Mouse (Mus musculus): ENCODE measurements at regions not wholly inside any gene's neighbourhood (a gene's known extent, or its start where the extent isn't known, plus 50 kb on each side); places are given as distances from the start of the nearest gene placed in this dataset.

- no peak for ATAC-seq (ENCODE audit: poor library complexity, severe bottlenecking)
Observed at GRCm38 (mm10) chr1:128788227-128788626, 196.1 kb upstream of the Cxcr4 start.

GRCm38 (mm10) chr1:128786941-128787569 lies 195.0 kb upstream of the Cxcr4 start:
- ATAC-seq (ENCODE audit: poor library complexity, severe bottlenecking), result peak; percentile 93

GRCm38 (mm10) chr1:128782286-128782685 lies 190.2 kb upstream of the Cxcr4 start:
- no peak for ATAC-seq (ENCODE audit: poor library complexity, severe bottlenecking)

- ATAC-seq (ENCODE audit: poor library complexity, severe bottlenecking), result no peak
Observed at GRCm38 (mm10) chr1:128781871-128782270, 189.8 kb upstream of the Cxcr4 start.

GRCm38 (mm10) chr1:128781311-128781710 lies 189.2 kb upstream of the Cxcr4 start:
- ATAC-seq (ENCODE audit: poor library complexity, severe bottlenecking), result no peak

- no peak for ATAC-seq (ENCODE audit: poor library complexity, severe bottlenecking)
Observed at GRCm38 (mm10) chr1:128779586-128780158, 187.6 kb upstream of the Cxcr4 start.

- ATAC-seq (ENCODE audit: poor library complexity, severe bottlenecking), result no peak
Observed at GRCm38 (mm10) chr1:128772440-128772839, 180.3 kb upstream of the Cxcr4 start.

- no peak for ATAC-seq (ENCODE audit: poor library complexity, severe bottlenecking)
Observed at GRCm38 (mm10) chr1:128770786-128771185, 178.7 kb upstream of the Cxcr4 start.

GRCm38 (mm10) chr1:128767991-128768390 lies 175.9 kb upstream of the Cxcr4 start:
- ATAC-seq (ENCODE audit: poor library complexity, severe bottlenecking), result no peak; the same call in 1 of the 2 replicates

GRCm38 (mm10) chr1:128767415-128767814 lies 175.3 kb upstream of the Cxcr4 start:
- ATAC-seq (ENCODE audit: poor library complexity, severe bottlenecking), result no peak

- ATAC-seq (ENCODE audit: poor library complexity, severe bottlenecking), result peak; percentile 70
Observed at GRCm38 (mm10) chr1:128766894-128767268, 174.8 kb upstream of the Cxcr4 start.

GRCm38 (mm10) chr1:128766193-128766893 lies 174.2 kb upstream of the Cxcr4 start:
- peak; percentile 9; the same call in 1 of the 2 replicates for ATAC-seq (ENCODE audit: poor library complexity, severe bottlenecking)

GRCm38 (mm10) chr1:128765626-128766025 lies 173.5 kb upstream of the Cxcr4 start:
- no peak for ATAC-seq (ENCODE audit: poor library complexity, severe bottlenecking)

GRCm38 (mm10) chr1:128765142-128765541 lies 173.0 kb upstream of the Cxcr4 start:
- no peak for ATAC-seq (ENCODE audit: poor library complexity, severe bottlenecking)

- ATAC-seq (ENCODE audit: poor library complexity, severe bottlenecking), result no peak
Observed at GRCm38 (mm10) chr1:128762854-128763253, 170.8 kb upstream of the Cxcr4 start.

- ATAC-seq (ENCODE audit: poor library complexity, severe bottlenecking), result no peak
Observed at GRCm38 (mm10) chr1:128762076-128762475, 170.0 kb upstream of the Cxcr4 start.

- ATAC-seq (ENCODE audit: poor library complexity, severe bottlenecking), result no peak
Observed at GRCm38 (mm10) chr1:128758802-128759481, 166.8 kb upstream of the Cxcr4 start.

GRCm38 (mm10) chr1:128758294-128758801 lies 166.3 kb upstream of the Cxcr4 start:
- ATAC-seq (ENCODE audit: poor library complexity, severe bottlenecking), result no peak

- ATAC-seq (ENCODE audit: poor library complexity, severe bottlenecking), result no peak
Observed at GRCm38 (mm10) chr1:128753427-128754012, 161.4 kb upstream of the Cxcr4 start.

- no peak for ATAC-seq (ENCODE audit: poor library complexity, severe bottlenecking)
Observed at GRCm38 (mm10) chr1:128749437-128749994, 157.4 kb upstream of the Cxcr4 start.

Data from megakaryocyte, adult 5-6 weeks (primary cell).